Mouse (Mus musculus) splenic B cell, adult 2 months (primary cell): ENCODE results near the gene Fpr-rs3.

Experiments
- DNase-seq: peaks from one replicate; pipeline ENCODE4 v3.0.0-alpha.2; 2011; ENCODE audit warnings: low read depth, low spot score
- H3K27me3 ChIP-seq: 2 replicates; pipeline ENCODE4 v1.6.1; 2012; ENCODE audit warnings: mild to moderate bottlenecking, low read length, moderate library complexity, mixed read lengths; ENCODE audit not compliant: control insufficient read depth, poor library complexity, insufficient read depth, severe bottlenecking
- H3K36me3 ChIP-seq: 2 replicates; pipeline ENCODE4 v1.6.1; 2012; ENCODE audit warnings: mild to moderate bottlenecking, low read length, moderate library complexity, mixed read lengths; ENCODE audit not compliant: control insufficient read depth, poor library complexity, insufficient read depth, severe bottlenecking

Fpr-rs3 gene

DNA sequence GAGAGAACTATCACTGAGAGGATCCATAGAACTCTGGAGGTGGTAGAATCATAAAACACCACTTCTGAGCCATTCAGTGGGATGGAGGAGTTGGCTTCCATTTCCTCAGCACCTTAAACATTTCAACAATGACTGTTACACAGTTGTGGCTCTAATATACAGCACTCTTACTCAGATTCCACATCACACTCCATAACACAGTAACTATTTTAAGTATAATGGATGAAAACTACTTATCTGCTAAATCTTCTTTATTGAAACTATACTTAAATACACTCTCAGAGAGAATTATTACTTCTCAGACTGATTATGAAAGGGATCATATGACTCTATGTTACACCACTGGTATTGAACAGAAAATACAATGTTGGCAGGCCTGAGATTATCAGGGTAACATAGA is at the start of gene Fpr-rs3:
Gene Fpr-rs3 (minus strand): TSS at position 101 of the 400 bp plus-strand sequence.
- Histone ChIP-seq H3K36me3 (no peaks in the 10 kb centered on the region), H3K27me3 (no peaks in the 10 kb centered on the region)
- DNase-seq = no peak

DNA sequence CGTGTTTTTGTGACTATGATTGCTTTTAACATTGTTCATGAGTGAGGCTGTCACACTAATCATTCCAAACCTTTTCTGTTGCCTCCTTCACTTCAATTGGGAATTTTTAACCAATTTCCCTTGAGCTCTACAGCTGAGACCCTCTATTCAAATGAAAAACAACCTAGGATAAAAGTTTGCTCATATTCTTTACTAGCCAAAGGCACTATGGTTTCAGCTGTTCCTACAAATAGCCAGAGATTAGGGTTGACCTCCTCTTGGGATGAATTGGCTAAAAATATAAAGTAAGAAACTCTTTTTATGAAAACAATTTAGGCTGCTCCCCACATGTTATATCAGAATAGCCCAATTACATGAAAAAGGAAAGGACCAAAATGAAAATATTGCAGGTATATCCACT is 28.4 kb downstream of the Fpr-rs3 start, which contains the start of gene Vmn2r110:
Gene Vmn2r110 (minus strand): TSS at position 101 of the 400 bp plus-strand sequence.
- Histone ChIP-seq H3K36me3 (no peaks in the 10 kb centered on the region), H3K27me3 (no peaks in the 10 kb centered on the region)
- no peak for DNase-seq
